Mouse (Mus musculus): Measurements from ENCODE around the gene Cenpb.

GRCm38 (mm10) chr2:131138760-131139159 is 41.1 kb downstream of the Cenpb start:
- TF ChIP-seq EP300 (IDR thresholded peaks at IDR 0.05; ENCODE audit: low read depth) (no peak), CTCF (IDR thresholded peaks at IDR 0.05; ENCODE audit: low read depth) (no peak)

Data from heart, postnatal 0 days (tissue).